Mouse (Mus musculus): ENCODE measurements around the gene Mfsd4b5. TPM values are rescaled to one million over a fixed set of nuclear protein-coding genes. Genes with fewer than 3 reads are reported as not detected.
A peak's percentile ranks its signal among the peaks of the same experiment; 100 is the strongest.
"Not testable (repeated sequence)": the region's sequence is repeated elsewhere in the genome, so short reads cannot be mapped to it uniquely, and the experiment has no call there.

Mfsd4b5 gene
- polyA plus RNA-seq, 1 experiment = not detected

GRCm38 (mm10) chr10:39936553-39936952 lies 49.9 kb downstream of the Mfsd4b5 start:
- Histone ChIP-seq H3K4me3 (ENCODE audit: insufficient read depth, low read length) (no peak overlapping the region), H3K27ac (ENCODE audit: insufficient read depth, low read length) (no peak overlapping the region), H3K4me1 (ENCODE audit: control insufficient read depth, insufficient read depth, low read length) (no peaks in the 10 kb centered on the region)
- TF ChIP-seq CTCF (IDR thresholded peaks at IDR 0.05; ENCODE audit: borderline replicate concordance, insufficient read depth, low read length) = no peak
- no peak for TF ChIP-seq POLR2A (IDR thresholded peaks at IDR 0.05; ENCODE audit: low read depth, low read length)

DNA sequence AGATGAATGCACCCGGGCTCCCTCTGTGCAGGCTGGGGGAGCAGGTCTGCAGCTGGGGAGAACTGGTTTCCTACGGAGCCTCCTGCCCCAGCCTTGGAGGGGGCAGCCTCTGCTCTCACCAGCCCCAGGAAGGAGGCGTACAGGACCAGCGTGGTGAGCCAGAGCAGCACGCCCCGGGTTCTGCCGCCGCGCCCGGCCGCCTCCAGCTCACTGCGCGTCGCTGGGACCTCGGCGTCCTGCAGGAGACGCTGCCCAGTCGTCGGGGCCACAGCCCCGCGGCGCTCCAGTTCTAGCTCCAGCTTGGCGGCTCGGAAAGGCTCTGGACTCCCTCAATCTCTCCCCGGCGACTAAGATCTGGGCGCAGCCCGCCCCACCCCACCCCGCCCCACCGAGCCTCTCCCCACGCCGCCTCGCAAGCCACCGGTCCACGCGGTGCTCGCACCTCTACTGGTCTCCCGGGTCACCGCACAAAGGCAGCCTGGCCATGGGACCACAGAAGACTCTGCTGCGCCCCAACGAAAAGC lies 59.8 kb downstream of the Mfsd4b5 start, which contains the start of gene Mfsd4b2:
TSS of gene Mfsd4b2 (minus strand) at position 308 of the 524 bp plus-strand sequence.
- TF ChIP-seq POLR2A (IDR thresholded peaks at IDR 0.05; ENCODE audit: low read depth, low read length) (no peak), CTCF (IDR thresholded peaks at IDR 0.05; ENCODE audit: borderline replicate concordance, insufficient read depth, low read length) (no peak)
- Histone ChIP-seq H3K27ac (ENCODE audit: insufficient read depth, low read length) (no peak within 1 kb of the TSS), H3K4me3 (ENCODE audit: insufficient read depth, low read length) (peak within 1 kb of the TSS; percentile 18), H3K4me1 (ENCODE audit: control insufficient read depth, insufficient read depth, low read length) (no peaks in the 10 kb centered on the region)

DNA sequence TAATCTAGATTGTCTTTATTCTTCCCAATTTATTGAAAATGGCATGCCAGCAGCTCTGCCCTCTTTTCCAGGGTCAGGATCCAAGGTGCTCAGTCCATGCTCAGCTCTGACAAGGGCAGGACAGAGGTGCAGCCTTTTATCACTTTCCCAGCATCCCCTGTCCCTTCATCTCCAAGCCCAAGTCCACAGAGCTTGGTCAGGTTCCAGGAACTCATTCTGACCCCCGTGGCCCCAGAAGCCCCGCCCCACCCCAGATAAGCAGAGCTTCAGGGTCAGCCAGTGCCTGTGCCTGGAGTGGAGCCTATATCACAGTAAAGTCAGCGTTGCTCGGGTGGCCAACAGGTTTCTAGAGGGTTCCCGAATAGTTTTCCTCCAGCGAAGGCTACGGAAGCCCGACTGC lies 61.9 kb downstream of the Mfsd4b5 start:
- not testable (repeated sequence) for H3K27ac ChIP-seq (ENCODE audit: insufficient read depth, low read length); H3K4me3 ChIP-seq (ENCODE audit: insufficient read depth, low read length); H3K4me1 ChIP-seq (ENCODE audit: control insufficient read depth, insufficient read depth, low read length)

- Histone ChIP-seq H3K27ac (ENCODE audit: insufficient read depth, low read length) (no peak overlapping the region), H3K4me1 (ENCODE audit: control insufficient read depth, insufficient read depth, low read length) (no peaks in the 10 kb centered on the region), H3K4me3 (ENCODE audit: insufficient read depth, low read length) (no peak overlapping the region)
- no peak for TF ChIP-seq CTCF (IDR thresholded peaks at IDR 0.05; ENCODE audit: borderline replicate concordance, insufficient read depth, low read length)
- TF ChIP-seq POLR2A (IDR thresholded peaks at IDR 0.05; ENCODE audit: low read depth, low read length) = no peak
These were observed 73.8 kb downstream of the Mfsd4b5 start for GRCm38 (mm10) chr10:39912616-39913015.

- Histone ChIP-seq H3K27ac (ENCODE audit: insufficient read depth, low read length) (no peak overlapping the region), H3K4me1 (ENCODE audit: control insufficient read depth, insufficient read depth, low read length) (no peaks in the 10 kb centered on the region), H3K4me3 (ENCODE audit: insufficient read depth, low read length) (no peak overlapping the region)
- TF ChIP-seq POLR2A (IDR thresholded peaks at IDR 0.05; ENCODE audit: low read depth, low read length) (no peak), CTCF (IDR thresholded peaks at IDR 0.05; ENCODE audit: borderline replicate concordance, insufficient read depth, low read length) (no peak)
These were observed 77.5 kb downstream of the Mfsd4b5 start for GRCm38 (mm10) chr10:39908768-39909441.

Other genes starting within 250 kb of the Mfsd4b5 start
- 5.6 and 7.2 TPM in 2 replicates for gene Mfsd4b4, start 87.4 kb downstream of the Mfsd4b5 start, polyA plus RNA-seq (2011; ENCODE audit: insufficient read length, low read depth, missing spikeins)
- gene Mfsd4b2, start 59.7 kb downstream of the Mfsd4b5 start, polyA plus RNA-seq (2011; ENCODE audit: insufficient read length, low read depth, missing spikeins) = not detected in 2 replicates
- gene Mfsd4b3, start 26.5 kb downstream of the Mfsd4b5 start, polyA plus RNA-seq (2011; ENCODE audit: insufficient read length, low read depth, missing spikeins) = 0.56 and 1.3 TPM in 2 replicates
- gene Mfsd4b1, start 38.6 kb upstream of the Mfsd4b5 start, polyA plus RNA-seq (2011; ENCODE audit: insufficient read length, low read depth, missing spikeins) = 0.19 TPM in 1 of 2 replicates, not detected in the other
- 1.6 and 1.8 TPM in 2 replicates for gene Slc16a10, start 155.6 kb upstream of the Mfsd4b5 start, polyA plus RNA-seq (2011; ENCODE audit: insufficient read length, low read depth, missing spikeins)